Mouse (Mus musculus) hindbrain, embryonic 14.5 days (tissue): ENCODE measurements around the gene Wdr4. TPM values are rescaled to one million over a fixed set of nuclear protein-coding genes. Genes with fewer than 3 reads are reported as not detected.

Source experiments
- ATAC-seq: fragments of 200-750 bp; cut with Nextera tagmentation; 2 replicates; pipeline ENCODE4 v1.8.0; 2017; ENCODE audit warnings: moderate number of reproducible peaks, mild to moderate bottlenecking, moderate TSS enrichment, moderate library complexity; ENCODE audit not compliant: low FRiP score
- DNase-seq: peaks from one replicate; pipeline ENCODE4 v3.0.0-alpha.2; 2015; ENCODE audit warnings: low spot score
- H3K27ac ChIP-seq: fragments of 300-500 bp; sonication (generic); 2 replicates; pipeline ENCODE4 v1.5.1; 2014; ENCODE audit warnings: mild to moderate bottlenecking, moderate library complexity
- H3K27me3 ChIP-seq: fragments of 300-500 bp; sonication (generic); 2 replicates; pipeline ENCODE4 v1.6.1; 2014; ENCODE audit warnings: mild to moderate bottlenecking, low read length, mixed read lengths; ENCODE audit not compliant: control insufficient read depth, insufficient read depth
- H3K36me3 ChIP-seq: fragments of 300-500 bp; sonication (generic); replicated peaks from 2 replicates; pipeline ENCODE4 v1.6.1; 2014; ENCODE audit not compliant: control insufficient read depth, insufficient read depth
- H3K4me1 ChIP-seq: fragments of 300-500 bp; sonication (generic); replicated peaks from 2 replicates; pipeline ENCODE4 v1.6.1; 2014; ENCODE audit warnings: antibody characterized with exemption, low read length, mixed read lengths; ENCODE audit not compliant: control insufficient read depth, insufficient read depth
- H3K4me2 ChIP-seq: fragments of 300-500 bp; sonication (generic); replicated peaks from 2 replicates; pipeline ENCODE4 v1.6.1; 2014; ENCODE audit warnings: mild to moderate bottlenecking, moderate library complexity
- H3K4me3 ChIP-seq: fragments of 300-500 bp; sonication (generic); replicated peaks from 2 replicates; pipeline ENCODE4 v1.5.1; 2014; ENCODE audit warnings: mild to moderate bottlenecking, low read length
- H3K9ac ChIP-seq: fragments of 300-500 bp; sonication (generic); 2 replicates; pipeline ENCODE4 v1.6.1; 2014
- H3K9me3 ChIP-seq: fragments of 300-500 bp; sonication (generic); 2 replicates; pipeline ENCODE4 v1.6.1; 2016; ENCODE audit warnings: low read length; ENCODE audit not compliant: control insufficient read depth
- WGBS: fragments of 180-500 bp; shearing (Covaris S2); extraction: QIAGEN DNeasy Blood & Tissue Kit; methylation state at CpG from one replicate; pipeline ENCODE4 v1.1.7; 2014; 5-methylcytosine and 5-hydroxymethylcytosine counted together
- polyA plus RNA-seq: library from polyadenylated mRNA; unstranded; fragments of >200 nt; fragmentation: Nextera tagmentation; extraction: Ambion mirVana; gene quantifications from 2 replicates; pipeline ENCODE4 v1.2.1, GENCODE M21; 2014

Gene Wdr4
- polyA plus RNA-seq, 1 experiment from 2014 or later: 29.5 TPM

- Histone ChIP-seq H3K27ac (no peak overlapping the region), H3K36me3 (peaks cover 63% of the 10 kb centered on the region), H3K27me3 (no peaks in the 10 kb centered on the region), H3K4me1 (no peaks in the 10 kb centered on the region), H3K9ac (no peak overlapping the region), H3K4me3 (no peak overlapping the region), H3K9me3 (no peaks in the 10 kb centered on the region), H3K4me2 (no peak overlapping the region)
- DNase-seq (no peak), ATAC-seq (no peak)
- 58% methylated on average over 4 of the region's 4 CpGs for WGBS
Measured at GRCm38 (mm10) chr17:31460416-31460815, 59.4 kb downstream of the Wdr4 start.

DNA sequence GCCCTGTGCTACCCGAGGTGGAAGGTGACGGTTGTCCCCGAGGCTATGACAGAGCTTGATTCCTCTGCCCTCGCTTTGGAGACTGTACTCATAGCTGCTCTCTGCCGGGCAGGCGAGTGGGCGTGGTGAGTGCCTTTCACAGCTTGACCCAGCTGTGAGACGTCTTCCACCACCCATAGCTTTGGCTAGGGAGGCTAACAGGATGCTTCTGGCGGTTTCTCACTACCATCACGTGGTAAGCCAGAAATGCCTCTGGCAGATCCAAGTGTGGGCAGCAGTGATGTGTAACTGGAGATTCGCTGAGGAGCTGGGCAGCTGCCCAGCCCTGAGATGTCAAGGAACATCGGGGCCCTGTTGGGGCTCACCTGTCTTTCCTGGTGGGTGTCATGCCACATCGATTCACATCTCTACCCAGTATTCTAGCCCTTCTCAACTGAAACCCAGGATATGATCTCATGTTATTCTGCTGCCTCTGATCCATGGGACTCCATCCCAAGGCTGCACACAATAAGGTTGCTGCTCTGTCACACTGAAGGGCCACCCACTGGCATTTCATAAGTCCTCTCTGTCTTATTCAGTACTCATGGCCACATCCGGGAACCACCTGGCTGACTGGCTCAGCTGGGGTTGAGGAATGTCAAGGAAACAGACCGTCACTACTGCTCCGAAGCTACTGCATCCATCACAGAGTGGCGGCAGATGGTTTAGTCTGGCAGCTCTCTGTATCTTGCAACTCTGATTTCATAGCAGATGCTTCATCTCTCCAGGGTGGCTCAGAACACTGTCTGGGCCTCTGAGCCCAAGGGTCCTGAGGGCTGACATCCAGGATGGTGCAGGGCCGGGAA, 62.8 kb downstream of the Wdr4 start:
- H3K9me3 ChIP-seq: no peaks in the 10 kb centered on the region
- H3K4me1 ChIP-seq: no peaks in the 10 kb centered on the region
- no peak overlapping the region for H3K4me2 ChIP-seq
- H3K36me3 ChIP-seq: peaks cover 56% of the 10 kb centered on the region
- H3K9ac ChIP-seq: no peak overlapping the region
- no peak overlapping the region for H3K27ac ChIP-seq
- H3K4me3 ChIP-seq: no peak overlapping the region
- WGBS: 69% methylated on average over 18 of the region's 18 CpGs
- no peaks in the 10 kb centered on the region for H3K27me3 ChIP-seq
- no peak for DNase-seq
- no peak for ATAC-seq

GRCm38 (mm10) chr17:31454056-31454455, 65.7 kb downstream of the Wdr4 start:
- 93% methylated on average over 9 of the region's 9 CpGs for WGBS
- H3K9ac ChIP-seq: no peak overlapping the region
- no peaks in the 10 kb centered on the region for H3K9me3 ChIP-seq
- H3K4me3 ChIP-seq: no peak overlapping the region
- no peak overlapping the region for H3K4me2 ChIP-seq
- DNase-seq (no peak), ATAC-seq (no peak)
- peaks cover 41% of the 10 kb centered on the region for H3K36me3 ChIP-seq
- no peaks in the 10 kb centered on the region for H3K27me3 ChIP-seq
- no peak overlapping the region for H3K27ac ChIP-seq
- H3K4me1 ChIP-seq: peaks cover 18% of the 10 kb centered on the region

DNA sequence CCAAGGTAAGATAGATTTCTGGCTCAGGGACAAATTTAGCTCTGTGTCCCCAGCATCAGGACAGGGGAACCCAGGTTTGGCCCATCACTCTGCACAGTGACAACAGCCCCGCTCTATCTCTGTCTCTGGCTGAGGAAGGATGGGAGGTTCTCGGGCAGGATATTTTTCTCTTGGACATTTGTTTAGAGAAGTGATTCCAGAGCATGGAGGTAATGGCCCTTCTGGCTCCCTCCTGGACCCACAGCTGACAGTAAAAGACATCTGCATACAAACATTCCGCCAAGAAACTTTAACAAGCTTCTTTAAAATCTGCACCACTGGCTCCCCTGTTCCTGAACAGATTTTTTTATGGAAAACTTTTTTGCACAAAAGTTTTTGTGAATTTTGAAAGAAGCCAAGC, 66.3 kb downstream of the Wdr4 start:
- H3K36me3 ChIP-seq: peaks cover 36% of the 10 kb centered on the region
- peaks cover 18% of the 10 kb centered on the region for H3K4me1 ChIP-seq
- H3K9me3 ChIP-seq: no peaks in the 10 kb centered on the region
- H3K9ac ChIP-seq: no peak overlapping the region
- WGBS: 84% methylated on average over 3 of the region's 3 CpGs
- no peak overlapping the region for H3K27ac ChIP-seq
- DNase-seq: no peak
- ATAC-seq: no peak
- H3K27me3 ChIP-seq: no peaks in the 10 kb centered on the region
- no peak overlapping the region for H3K4me2 ChIP-seq
- no peak overlapping the region for H3K4me3 ChIP-seq

GRCm38 (mm10) chr17:31452816-31453215, 67.0 kb downstream of the Wdr4 start:
- H3K27me3 ChIP-seq: no peaks in the 10 kb centered on the region
- H3K4me2 ChIP-seq: no peak overlapping the region
- ATAC-seq (no peak), DNase-seq (no peak)
- H3K9ac ChIP-seq: no peak overlapping the region
- no peak overlapping the region for H3K4me3 ChIP-seq
- peaks cover 18% of the 10 kb centered on the region for H3K4me1 ChIP-seq
- peaks cover 32% of the 10 kb centered on the region for H3K36me3 ChIP-seq
- H3K27ac ChIP-seq: no peak overlapping the region
- no peaks in the 10 kb centered on the region for H3K9me3 ChIP-seq
- WGBS: 81% methylated on average over 2 of the region's 2 CpGs

- no peak overlapping the region for H3K9ac ChIP-seq
- H3K27ac ChIP-seq: peak overlapping the region; percentile 62
- DNase-seq (peak; percentile 60), ATAC-seq (peak; percentile 57)
- peaks cover 34% of the 10 kb centered on the region; the same call in 1 of the 2 replicates for H3K36me3 ChIP-seq
- H3K4me1 ChIP-seq: peaks cover 18% of the 10 kb centered on the region
- no peak overlapping the region for H3K4me2 ChIP-seq
- H3K27me3 ChIP-seq: no peaks in the 10 kb centered on the region
- H3K4me3 ChIP-seq: no peak overlapping the region
- H3K9me3 ChIP-seq: no peaks in the 10 kb centered on the region
- 31% methylated on average over 8 of the region's 8 CpGs for WGBS
Measured at GRCm38 (mm10) chr17:31451179-31451708, 68.5 kb downstream of the Wdr4 start.

DNA sequence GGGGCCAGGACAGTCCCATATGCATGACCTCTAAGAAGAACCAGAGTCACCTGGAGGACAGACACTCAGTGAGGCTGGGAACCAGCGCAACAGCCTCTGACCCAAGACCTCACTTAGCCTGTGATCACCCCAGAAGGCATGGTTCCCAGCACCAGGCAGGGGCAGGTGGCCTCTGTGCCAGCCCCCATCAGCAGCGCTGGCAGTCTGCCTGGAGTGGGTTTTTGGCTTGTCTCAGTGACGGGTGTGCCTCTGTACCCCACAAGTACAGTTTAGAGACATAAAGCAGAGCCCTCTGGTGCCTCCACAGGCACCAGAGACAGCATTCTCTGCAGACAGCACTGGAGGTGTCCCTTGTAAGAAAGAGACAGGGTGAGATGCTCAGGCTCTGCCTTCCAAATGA, 69.6 kb downstream of the Wdr4 start:
- Histone ChIP-seq H3K36me3 (peaks cover 34% of the 10 kb centered on the region), H3K9me3 (no peaks in the 10 kb centered on the region), H3K27ac (no peak overlapping the region), H3K4me1 (peaks cover 18% of the 10 kb centered on the region), H3K4me3 (no peak overlapping the region), H3K4me2 (no peak overlapping the region), H3K27me3 (no peaks in the 10 kb centered on the region), H3K9ac (no peak overlapping the region)
- DNase-seq: no peak
- 59% methylated on average over 3 of the region's 3 CpGs for WGBS
- no peak for ATAC-seq

GRCm38 (mm10) chr17:31448519-31448918, 71.3 kb downstream of the Wdr4 start:
- Histone ChIP-seq H3K4me3 (no peak overlapping the region), H3K9ac (no peak overlapping the region), H3K4me1 (peaks cover 18% of the 10 kb centered on the region), H3K36me3 (peaks cover 40% of the 10 kb centered on the region), H3K27ac (no peak overlapping the region), H3K9me3 (no peaks in the 10 kb centered on the region), H3K4me2 (no peak overlapping the region), H3K27me3 (no peaks in the 10 kb centered on the region)
- ATAC-seq (no peak), DNase-seq (no peak)
- WGBS: 80% methylated on average over 1 of the region's 1 CpGs

DNA sequence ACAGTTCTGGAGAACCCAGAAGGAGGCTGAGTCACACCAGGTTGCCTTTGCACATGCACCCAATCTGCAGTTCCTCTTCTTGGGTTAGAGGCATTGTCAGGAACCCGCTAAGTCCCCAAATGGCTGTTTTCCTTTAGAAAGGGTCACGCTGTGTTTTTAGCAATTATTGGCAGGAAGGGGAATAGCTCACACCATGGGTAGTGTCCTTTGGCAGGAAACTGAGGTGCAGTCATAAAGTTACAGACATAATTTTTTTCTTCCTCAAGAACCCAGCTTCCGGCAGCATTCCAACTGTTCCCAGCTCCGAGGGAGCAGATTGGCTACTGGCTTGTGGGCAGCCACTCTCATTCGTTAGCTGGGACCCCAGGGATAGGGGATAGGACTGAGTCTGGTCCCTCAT, 72.0 kb downstream of the Wdr4 start:
- peaks cover 40% of the 10 kb centered on the region for H3K36me3 ChIP-seq
- H3K4me1 ChIP-seq: peaks cover 18% of the 10 kb centered on the region
- H3K4me2 ChIP-seq: no peak overlapping the region
- no peak overlapping the region for H3K27ac ChIP-seq
- 78% methylated on average over 5 of the region's 5 CpGs for WGBS
- no peak overlapping the region for H3K9ac ChIP-seq
- no peaks in the 10 kb centered on the region for H3K27me3 ChIP-seq
- DNase-seq (no peak), ATAC-seq (no peak)
- no peak overlapping the region for H3K4me3 ChIP-seq
- no peaks in the 10 kb centered on the region for H3K9me3 ChIP-seq
